Mouse (Mus musculus) lung, postnatal 14 days (tissue): ENCODE measurements at regions not wholly inside any gene's neighbourhood (a gene's known extent, or its start where the extent isn't known, plus 50 kb on each side); places are given as distances from the start of the nearest gene placed in this dataset.
"Not testable (repeated sequence)": the region's sequence is repeated elsewhere in the genome, so short reads cannot be mapped to it uniquely, and the experiment has no call there.

Source experiments
- DNase-seq: peaks from one replicate; pipeline ENCODE4 v3.0.0; 2021

DNA sequence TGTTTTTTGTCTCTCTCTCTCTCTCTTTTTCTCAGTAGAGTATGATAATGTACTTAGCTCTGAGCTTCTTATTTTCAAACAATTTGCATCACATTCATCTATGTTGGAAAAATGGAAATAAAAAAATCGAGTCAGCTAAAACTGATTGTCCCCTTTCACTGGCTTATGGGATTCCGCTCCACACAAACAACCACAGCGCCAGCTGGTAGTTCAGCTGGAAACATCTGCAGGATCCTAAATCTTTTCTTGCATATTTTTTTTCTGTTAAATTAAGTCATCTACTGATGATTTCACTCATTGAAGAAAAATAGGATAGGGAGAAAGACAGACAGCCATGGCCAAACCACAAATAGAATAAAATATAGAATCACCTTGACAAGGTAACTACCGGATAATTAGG lies 414.8 kb downstream of the Ets1 start:
- no peak for DNase-seq

DNA sequence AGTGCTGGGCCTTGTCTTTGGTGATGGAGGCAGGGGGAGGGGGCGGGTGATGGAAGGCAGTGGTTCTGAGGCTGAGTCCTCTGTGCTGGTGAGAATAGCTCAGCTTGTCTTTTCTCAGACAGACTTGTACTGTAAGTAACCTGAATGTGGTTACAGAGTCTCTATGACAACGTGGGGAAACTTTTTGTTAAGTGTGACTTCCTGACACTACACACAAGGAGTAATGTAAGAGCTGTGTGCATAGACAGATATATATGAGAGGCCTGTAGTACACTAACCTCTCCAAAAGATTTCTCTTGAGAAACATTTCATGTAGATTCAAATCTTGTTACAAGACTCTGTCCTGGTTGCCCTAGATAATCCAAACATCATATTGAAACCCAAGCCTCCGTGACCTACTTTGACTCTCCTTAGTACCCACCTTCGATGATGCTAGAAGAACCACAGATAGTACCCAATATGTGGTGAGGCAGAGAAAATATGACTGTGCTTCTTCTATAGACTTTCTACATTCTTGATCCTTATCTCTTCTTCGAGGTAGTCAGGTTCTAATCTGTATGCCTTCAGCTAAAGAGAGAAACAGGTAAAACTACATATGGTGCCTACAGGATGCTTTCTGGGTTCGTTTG lies 424.7 kb downstream of the Ets1 start:
- DNase-seq = no peak

DNA sequence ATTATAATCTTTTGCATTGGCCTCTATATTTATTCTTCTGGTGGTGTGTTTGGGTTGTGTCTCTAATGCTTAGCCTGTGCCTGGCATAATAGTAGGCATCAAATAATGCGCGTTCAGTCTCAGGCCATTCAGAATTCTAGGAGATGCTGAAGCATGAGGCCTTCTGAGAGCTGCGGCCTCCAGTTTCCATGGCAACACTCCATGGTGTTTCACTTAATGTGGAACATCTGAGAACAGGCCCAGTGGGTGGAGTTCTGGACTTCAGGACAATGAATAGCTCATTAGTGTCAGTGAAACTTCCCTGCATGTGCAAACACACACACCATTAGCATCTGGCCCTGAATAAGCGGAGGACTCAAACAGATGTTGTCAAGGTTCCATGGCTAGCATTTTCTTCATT lies 426.5 kb downstream of the Ets1 start:
- no peak for DNase-seq

DNA sequence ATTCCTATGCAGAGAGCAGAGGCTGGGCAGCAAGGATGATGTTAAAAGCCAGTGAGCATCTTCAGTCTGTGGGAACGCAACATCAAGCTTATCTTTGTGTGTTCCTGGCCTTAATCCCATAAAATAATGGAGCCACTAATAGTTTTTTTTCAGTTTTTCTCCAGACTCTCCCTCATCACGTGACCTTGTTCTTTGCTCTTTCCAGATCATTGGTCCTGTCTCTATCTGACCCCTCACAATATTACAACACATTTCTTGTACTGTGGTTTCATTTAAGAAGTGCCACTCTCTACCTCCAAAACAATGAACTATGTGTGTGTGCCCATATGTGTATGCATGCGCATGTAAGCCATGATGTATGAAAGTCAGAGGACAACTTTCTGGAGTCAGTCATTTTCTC lies 429.3 kb downstream of the Ets1 start:
- DNase-seq = no peak

DNA sequence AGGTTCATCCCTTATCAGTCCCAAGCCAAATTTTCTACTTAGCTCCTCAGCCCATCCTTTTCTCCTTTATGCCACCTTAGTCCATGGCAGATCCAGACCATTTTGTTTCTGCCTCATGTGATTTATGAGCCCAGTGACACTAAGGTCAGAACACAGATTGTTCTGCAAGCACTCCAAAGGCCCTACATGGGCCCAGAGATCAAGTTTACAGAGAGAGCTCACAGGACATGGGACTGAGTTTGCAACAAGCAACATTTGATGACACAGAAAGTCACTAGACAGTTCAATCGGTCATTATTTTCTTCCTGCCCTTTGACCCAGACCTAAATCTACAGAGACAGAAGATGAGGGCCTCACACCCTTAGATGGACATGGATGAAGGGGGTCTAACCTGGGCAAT lies 431.5 kb downstream of the Ets1 start:
- no peak for DNase-seq

DNA sequence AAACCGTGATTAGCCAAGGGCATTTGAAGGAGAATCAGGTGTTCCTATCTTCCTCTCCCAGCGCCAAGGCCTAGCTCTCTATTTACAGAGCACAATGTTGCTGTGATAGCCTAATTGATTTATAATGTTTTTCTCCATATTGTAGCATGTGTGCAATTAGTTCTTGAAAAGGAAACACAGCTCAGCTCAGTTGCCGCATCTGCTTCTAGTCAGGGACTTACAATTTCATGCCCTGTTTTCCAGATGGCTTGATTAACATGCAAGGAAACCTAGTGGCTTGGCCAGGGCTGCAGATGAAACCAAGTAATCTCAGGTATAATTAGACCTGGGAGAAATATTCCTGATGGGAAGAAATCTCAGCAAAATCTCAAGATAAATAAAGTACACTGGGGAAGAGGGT lies 434.1 kb downstream of the Ets1 start:
- DNase-seq = no peak

DNA sequence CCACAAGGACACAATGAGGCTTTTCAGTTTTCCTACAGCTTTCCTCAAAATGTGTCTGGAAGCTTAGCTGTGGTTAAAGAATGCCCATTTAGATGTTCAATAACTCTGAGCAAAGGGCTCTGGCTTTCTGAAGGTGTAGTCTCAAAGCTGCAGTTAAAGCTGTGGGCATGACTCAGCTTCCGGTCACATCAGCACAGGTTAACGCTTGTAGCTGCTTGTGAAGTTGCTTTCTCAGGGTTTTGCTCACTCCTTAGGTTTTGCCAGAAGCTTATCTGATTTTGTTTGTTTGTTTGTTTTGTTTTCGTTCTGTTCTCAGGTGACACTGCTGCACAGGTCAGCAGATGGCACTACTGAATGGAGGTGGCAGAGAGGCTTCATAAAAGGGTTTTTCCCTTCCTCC lies 444.2 kb downstream of the Ets1 start:
- no peak for DNase-seq

DNA sequence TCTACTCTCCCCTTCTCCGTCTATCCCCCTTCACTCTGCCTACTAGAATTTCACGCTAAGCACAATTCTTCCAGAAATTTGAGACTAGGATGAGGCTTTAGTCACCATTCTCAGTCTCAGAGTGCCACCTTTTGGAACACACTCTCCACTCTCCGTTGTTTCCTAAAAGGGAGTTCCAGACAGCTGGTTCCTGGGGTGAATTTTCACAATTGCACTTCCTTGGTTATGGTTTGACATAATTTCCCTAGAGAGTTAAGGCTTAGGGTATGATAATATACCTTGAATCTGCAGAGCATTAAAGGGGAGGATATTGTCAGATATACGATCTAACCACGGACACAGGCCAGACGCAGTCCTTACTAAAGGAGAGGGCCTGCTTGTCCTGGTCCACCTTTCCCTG lies 444.8 kb downstream of the Ets1 start:
- DNase-seq = peak; percentile 30

DNA sequence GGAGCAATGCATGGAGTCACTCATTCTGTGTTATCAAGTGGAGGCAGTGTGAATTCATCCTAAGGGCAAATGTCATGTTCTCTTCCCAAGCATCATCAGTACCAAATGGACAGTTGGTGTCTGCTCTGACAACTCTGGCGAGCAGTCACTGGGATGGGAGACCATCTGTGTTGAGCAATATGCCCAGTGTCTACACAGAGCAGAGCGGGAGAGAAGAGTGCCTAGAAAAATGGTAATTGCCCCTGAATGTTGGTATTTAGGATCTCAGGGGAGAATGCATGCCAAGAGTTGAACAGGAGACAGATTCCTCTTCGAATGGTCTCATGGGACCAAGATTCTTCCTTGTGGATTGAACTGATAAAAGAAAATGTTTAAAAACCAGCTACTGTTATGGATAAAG lies 454.0 kb downstream of the Ets1 start:
- no peak for DNase-seq

DNA sequence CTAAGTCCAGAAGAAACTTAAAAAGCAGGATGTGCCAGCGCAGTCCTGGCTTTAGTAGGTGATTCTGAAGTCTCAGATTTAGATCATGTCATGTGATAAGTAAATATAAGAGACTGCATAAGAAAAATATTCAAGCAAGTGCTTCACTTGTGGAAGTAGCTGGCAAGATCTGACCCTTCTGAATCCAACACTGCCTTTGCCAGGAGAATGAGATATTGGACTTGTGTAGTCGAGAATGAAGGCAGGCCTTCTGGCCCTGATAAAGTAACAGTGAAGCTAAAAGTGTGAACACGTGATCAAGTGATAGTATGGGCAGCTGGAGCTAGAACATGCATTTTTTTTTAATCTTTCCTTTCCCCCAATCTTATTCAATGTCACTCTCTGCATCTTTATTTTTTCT lies 455.6 kb downstream of the Ets1 start:
- DNase-seq = no peak

DNA sequence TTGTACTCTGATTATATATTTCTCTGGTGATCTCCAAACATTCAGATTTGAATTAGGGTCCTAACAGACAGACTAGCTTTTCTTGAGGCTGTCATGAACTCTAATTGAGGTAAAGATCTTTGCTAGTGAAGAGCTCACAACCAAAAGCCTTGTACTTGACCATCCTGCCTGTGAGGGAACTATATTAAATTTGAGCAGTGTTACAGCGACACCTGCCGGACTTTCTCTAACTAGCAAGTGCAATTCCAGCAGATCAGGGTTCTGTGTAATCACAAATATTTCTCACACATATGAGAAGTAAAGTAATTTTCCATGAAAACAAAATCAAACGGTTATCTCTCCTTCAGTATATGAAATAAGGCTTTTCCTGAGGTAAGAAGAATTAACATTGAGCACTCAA lies 459.6 kb downstream of the Ets1 start:
- peak; percentile 81 for DNase-seq

DNA sequence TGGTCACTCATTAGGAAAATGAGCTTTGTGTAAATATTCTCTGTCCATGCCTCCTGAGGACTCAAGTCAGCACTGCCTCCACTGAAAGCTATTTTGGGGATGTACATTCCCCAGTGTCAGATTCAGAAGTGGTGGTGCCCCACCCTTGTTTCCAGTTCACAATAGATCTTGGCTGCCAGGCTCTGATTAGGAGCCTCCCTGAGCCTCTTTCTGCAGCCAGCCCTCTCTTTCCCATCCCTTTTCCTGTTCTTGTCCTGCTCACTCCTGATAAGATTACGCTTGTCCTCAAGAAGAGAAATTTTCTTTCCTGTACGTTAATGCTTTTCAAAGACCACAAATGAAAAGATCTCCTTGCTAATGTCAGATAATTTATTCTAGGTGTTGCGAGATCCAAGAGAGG lies 465.2 kb downstream of the Ets1 start:
- DNase-seq = peak; percentile 33

DNA sequence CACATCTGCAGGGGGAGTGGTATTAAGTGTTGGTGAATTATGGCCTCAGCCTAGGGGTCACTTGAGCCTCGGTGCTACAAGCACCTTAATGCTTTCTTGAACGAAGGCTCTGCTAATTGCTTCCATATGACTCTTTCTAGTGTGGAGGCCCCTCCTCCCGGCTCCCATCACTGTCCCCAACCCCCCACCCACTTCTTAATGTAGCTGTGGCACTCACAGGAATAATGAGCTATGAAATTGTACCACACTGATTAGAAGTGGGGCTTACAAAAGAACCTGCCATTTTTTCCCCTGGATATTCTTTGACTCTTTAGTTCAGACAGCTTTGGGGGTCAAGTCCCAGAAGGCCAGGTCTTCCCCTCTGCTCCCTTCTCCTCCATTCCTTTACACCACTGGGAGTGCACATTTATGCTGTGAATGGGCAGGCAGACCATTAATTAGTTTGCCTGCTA lies 468.6 kb downstream of the Ets1 start:
- no peak for DNase-seq

DNA sequence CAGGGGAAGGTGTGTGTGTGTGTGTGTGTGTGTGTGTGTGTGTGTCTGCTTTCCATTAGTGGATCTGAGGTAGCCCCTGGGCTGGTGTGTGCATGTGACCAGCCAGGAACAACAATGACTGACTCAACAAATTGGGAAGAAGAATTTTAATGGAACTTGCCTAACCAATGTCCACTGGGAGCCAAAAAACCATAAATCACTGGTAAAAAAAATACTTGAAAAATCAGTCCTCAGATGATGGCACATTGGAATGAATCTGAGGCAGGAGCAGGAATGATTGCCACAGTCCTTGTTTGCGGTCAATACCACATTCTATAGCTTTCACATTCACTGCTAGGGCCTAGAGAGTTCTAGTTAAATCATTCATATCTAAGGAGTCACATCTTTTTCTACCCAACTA lies 487.8 kb downstream of the Ets1 start:
- no peak for DNase-seq

DNA sequence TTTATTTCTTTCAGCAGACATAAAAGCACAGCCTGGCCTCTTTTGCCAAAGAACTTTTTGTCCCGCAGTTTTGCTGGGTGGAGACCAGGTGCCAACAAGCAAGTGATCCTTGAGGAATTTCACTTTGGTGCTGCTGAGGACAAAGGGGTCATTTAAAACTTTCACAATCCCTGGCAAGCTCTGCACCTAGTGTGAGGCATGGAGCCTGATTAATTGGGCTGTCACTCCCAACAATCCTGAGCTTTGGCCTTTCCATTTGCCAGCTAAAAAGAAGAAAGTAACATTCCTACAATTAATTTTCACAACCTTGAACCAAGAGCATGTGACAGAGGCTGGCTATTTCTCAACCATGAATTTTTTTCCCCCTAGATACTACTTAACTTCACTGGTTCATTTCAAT lies 516.2 kb downstream of the Ets1 start:
- peak; percentile 0 for DNase-seq

DNA sequence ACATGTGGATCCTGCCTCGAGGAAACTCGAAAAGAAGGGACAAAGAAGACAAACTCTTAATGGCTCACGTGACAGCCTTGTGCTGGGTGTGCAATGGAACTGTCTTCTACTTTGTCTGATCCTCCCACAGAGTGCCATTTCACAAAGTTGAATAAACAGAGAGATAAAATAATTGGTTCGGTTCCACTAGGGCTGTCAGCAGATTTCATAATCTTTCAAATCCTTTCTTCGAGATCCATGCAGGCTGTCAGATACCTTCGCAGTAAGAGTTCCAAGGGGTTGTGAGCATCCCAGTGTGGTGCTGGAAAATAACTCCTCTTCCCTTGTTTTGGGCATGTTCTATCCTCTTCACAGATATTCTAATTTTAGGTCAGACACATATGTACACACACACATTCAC lies 532.1 kb downstream of the Ets1 start:
- DNase-seq = no peak

DNA sequence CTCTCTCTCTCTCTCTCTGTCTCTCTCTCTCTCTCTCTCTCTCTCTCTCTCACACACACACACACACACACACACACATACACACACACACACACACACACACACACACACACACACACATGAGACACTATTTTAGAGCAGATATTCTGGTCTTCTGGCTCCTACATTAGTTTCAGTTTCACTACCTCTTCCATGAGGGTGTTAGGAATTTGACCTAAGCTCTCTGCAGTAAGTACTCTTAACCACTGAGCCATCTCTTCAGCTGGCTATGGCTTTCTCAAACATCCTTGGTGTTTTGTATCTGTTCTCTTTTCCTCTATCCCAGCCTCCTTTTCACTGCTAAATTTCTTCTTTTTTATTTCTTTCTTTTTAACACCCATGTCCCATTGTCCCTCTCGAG lies 533.1 kb downstream of the Ets1 start:
- DNase-seq = not testable (repeated sequence)

DNA sequence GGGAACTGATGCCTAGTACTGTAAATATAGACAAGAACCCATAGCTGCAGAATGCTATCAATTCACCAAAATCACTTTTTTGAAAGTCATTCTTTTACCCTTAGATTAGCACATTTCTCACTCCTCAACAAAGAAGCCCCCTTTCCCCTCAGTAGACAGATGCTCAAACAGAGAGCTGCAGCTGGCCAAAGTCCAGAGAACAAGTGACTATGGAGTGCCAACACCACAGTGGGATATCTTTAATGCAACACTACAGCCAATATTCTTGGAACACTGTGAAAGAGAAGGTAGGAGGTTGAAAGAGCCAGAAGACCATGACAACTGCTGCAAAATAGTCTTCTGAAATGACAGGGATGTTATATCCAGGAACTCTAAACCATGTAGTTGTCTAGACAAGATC lies 544.0 kb downstream of the Ets1 start:
- no peak for DNase-seq

DNA sequence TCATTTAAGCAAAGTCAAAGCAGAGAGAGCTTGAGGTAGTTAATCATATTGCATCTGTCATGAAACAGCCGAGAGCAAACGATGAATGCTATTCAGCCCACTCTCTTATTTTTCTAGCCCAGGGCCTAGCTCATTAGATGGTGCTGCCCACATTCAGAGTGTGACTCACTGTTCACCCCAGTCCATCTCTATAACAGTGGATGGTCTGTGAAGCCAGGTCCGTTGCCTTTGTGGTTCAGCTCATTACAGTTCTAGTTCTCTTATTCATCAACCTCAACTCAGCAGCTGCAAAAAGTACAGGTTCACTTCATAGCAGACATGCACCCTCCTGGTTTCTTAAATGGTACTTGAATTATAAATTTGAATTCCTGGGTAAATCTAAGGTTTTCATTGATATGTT lies 551.2 kb downstream of the Ets1 start:
- no peak for DNase-seq

DNA sequence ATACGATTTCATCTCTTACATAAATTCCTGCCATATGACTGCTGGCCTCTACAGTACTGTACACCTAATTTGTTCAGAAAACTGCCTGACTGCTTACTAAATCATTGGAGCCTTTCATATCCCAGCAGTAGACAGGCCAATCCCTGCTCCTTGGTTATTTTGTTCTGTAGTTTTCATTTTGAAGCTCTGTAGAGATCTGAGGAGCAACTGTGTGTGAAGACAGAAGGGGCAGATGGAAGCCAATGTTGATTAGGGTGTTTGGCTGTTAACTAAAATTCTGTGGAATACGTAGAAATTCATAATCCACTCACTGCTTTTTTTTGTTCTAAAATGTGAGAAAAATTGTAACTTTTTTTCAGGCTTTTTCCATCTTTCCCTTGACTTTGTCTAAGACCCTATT lies 573.1 kb downstream of the Ets1 start:
- DNase-seq = no peak

DNA sequence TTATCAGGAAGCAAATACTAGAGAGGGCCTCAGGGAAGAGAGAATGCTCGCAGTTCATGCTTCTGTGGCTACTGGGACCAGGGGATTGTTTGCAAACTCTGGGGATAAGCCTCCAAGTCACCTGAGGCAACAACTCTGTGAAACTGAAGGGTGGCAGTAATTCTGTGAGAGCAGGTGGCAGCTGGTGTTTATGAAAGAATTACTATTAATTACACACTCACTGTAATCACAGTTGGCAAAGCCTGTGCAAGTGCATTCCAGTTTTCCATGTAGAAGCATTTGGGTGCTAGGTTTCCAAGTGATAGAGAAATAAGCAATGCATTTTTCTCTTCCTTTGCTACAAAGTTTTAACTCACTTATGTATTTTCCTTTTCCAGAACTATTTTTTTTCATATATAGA lies 578.5 kb downstream of the Ets1 start:
- DNase-seq = no peak

DNA sequence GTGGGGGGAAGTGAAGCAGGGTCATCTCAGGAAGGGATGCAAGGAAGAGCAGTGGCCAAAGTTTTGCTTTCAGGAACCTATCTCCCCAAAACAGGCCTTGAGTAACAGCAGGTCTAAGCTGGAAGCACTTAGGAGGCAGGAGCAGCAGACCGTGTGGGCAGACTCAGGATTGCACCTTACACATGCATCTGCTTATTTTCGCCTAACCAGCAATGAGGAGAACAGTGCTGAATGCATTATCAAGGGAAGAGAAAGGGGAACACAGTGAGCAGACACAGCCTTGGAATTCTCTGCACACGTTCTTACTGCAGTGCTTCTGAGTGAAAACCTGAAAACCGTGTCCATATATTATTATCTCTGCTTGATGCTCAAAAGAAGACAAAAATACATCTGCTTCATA lies 585.0 kb downstream of the Ets1 start:
- no peak for DNase-seq

DNA sequence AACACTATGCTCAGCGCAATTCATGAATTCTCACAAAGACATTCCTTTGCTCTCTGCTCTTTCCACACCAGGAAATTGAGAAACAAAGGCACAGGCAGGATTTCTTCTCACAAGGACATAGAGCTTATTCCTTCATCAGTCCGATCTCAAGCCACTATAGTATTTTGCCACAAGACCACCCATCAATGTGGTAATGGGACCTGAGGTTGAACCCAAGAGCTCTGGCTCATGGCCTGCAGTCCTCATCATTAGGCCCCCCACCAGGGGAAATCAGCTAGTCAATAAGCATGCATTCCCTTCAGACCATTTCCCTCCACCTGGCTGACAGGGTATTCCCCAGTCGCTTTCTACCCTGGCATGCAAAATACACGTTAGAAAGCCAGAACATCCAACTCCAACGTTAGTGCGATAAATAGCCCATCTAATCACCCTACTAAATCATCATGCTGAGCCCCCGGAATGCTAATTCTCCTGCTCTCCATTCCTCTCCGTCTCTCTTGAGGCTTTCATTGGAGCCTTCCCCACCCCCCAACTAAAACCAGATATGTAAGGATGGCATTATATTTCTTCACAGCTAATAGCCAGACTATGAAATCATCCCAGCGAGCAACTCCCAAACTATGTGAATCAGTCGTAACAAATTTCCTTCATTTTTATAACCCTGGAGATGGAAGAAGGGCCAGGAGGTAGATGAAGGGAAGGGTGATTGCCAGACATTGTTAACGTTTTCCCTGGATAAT lies 586.2 kb downstream of the Ets1 start:
- no peak for DNase-seq

DNA sequence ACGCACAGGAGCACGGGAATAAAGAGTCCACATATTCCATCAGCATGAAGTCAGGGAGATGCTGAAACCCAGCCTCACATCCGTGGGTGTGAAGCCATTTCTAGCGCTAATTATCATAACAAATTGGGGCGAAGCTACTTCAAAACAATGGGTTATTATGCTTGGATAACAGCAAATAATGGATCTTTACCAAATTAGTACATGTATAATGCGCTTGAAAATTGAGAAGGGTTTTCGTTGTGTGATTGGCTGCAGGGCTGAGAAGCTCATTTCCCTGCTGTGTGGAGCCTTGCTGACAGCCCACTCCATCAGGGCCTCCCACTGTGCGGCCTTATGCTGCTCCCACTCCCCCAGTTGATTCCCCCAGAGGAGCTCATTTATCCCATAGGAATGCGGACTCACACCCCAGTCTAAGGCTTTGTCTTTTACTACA lies 597.7 kb downstream of the Ets1 start:
- no peak for DNase-seq

DNA sequence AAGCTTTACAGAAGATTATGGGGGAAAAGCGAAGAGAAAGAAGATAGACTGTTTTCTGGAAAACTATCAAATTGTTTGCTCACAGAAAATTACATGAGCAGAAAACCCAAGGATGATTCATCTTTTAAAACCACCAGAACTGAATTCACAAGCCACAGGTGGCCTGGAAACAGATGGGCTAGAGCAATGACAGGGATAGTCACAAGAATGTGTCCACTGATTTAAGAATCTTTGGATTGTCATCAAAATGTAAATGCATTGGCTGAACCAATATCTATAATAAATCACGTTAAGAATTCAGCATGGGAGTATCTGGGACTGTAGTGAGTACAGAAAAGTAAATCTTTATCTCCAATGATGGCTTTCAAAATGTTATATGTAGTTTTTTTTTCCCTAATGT lies 602.2 kb downstream of the Ets1 start:
- no peak for DNase-seq
